Mouse (Mus musculus): Measurements from ENCODE around the gene Mad2l1bp.

- no peak for TF ChIP-seq EP300 (IDR thresholded peaks at IDR 0.05; ENCODE audit: low read length)
- TF ChIP-seq CTCF (conservative IDR thresholded peaks at IDR 0.05 in 1 of 2, IDR thresholded peaks at IDR 0.05 in 1 of 2; ENCODE audit: low read depth in 2 of 2, low read length in 2 of 2) = no peak
- no peak for TF ChIP-seq CHD1 (IDR thresholded peaks at IDR 0.05; ENCODE audit: low read depth, low read length)
- no peak for TF ChIP-seq MYC (IDR thresholded peaks at IDR 0.05; ENCODE audit: low read depth, low read length)
- no peak for TF ChIP-seq ZMIZ1 (IDR thresholded peaks at IDR 0.05; ENCODE audit: low read depth, low read length)
- no peak for TF ChIP-seq RAD21 (IDR thresholded peaks at IDR 0.05; ENCODE audit: low read depth, low read length)
- TF ChIP-seq POLR2A (IDR thresholded peaks at IDR 0.05; ENCODE audit: low read depth, low read length) = no peak
- no peak for TF ChIP-seq KAT2A (IDR thresholded peaks at IDR 0.05; ENCODE audit: insufficient replicate concordance, low read length)
- no peak for TF ChIP-seq BHLHE40 (IDR thresholded peaks at IDR 0.05; ENCODE audit: low read depth, low read length)
- no peak for TF ChIP-seq JUND (conservative IDR thresholded peaks at IDR 0.05; ENCODE audit: low read depth, low read length)
- TF ChIP-seq POLR2AphosphoS2 (IDR thresholded peaks at IDR 0.05; ENCODE audit: low read depth, low read length) = no peak
These were observed 15.0 kb upstream of the Mad2l1bp start for GRCm38 (mm10) chr17:46168318-46168717.

All from CH12.LX (cell line).